Mouse (Mus musculus) right cerebral cortex, postnatal 36 days (tissue): ENCODE results near the gene Atp5j.

Experiments
- DNase-seq, 2 experiments: peaks; one replicate each; pipeline ENCODE4 v3.0.0; 2022; ENCODE audit warnings: low spot score in 2 of 2, mixed read lengths in 1 of 2

Gene Atp5j

GRCm38 (mm10) chr16:84807874-84808273 lies 27.6 kb downstream of the Atp5j start:
- DNase-seq: no peak

- DNase-seq: no peak
These were observed 29.2 kb downstream of the Atp5j start for GRCm38 (mm10) chr16:84806175-84806574.

GRCm38 (mm10) chr16:84804866-84805265 lies 30.6 kb downstream of the Atp5j start:
- DNase-seq: no peak

GRCm38 (mm10) chr16:84802217-84802616 lies 33.2 kb downstream of the Atp5j start:
- no peak for DNase-seq

- DNase-seq: no peak
These were observed 35.4 kb downstream of the Atp5j start for GRCm38 (mm10) chr16:84800038-84800437.

- no peak for DNase-seq
These were observed 38.7 kb downstream of the Atp5j start for GRCm38 (mm10) chr16:84796678-84797077.

GRCm38 (mm10) chr16:84795337-84795736 lies 40.1 kb downstream of the Atp5j start:
- DNase-seq: no peak

GRCm38 (mm10) chr16:84793401-84793800 lies 42.0 kb downstream of the Atp5j start:
- DNase-seq: no peak

GRCm38 (mm10) chr16:84790595-84791165 lies 44.7 kb downstream of the Atp5j start:
- DNase-seq: no peak

GRCm38 (mm10) chr16:84784966-84785365 lies 50.5 kb downstream of the Atp5j start:
- no peak for DNase-seq

GRCm38 (mm10) chr16:84783279-84783678 lies 52.1 kb downstream of the Atp5j start:
- DNase-seq: no peak

GRCm38 (mm10) chr16:84779718-84780117 lies 55.7 kb downstream of the Atp5j start:
- DNase-seq: no peak

GRCm38 (mm10) chr16:84778861-84779630 lies 56.4 kb downstream of the Atp5j start:
- DNase-seq: no peak

- no peak for DNase-seq
These were observed 57.0 kb downstream of the Atp5j start for GRCm38 (mm10) chr16:84778431-84778830.
